Mouse (Mus musculus) CH12.LX (cell line): ENCODE data around the gene Cwf19l1. TPM values are rescaled to one million over a fixed set of nuclear protein-coding genes. Genes with fewer than 3 reads are reported as not detected.

Experiments used
- DNase-seq: peaks from one replicate; pipeline ENCODE4 v3.0.0-alpha.2; 2013; ENCODE audit errors: extremely low read depth
- H3K27ac ChIP-seq: 2 replicates; pipeline ENCODE4 v1.5.1; 2012; ENCODE audit warnings: low read depth, mild to moderate bottlenecking, control low read depth, moderate library complexity; ENCODE audit not compliant: insufficient read depth
- H3K27me3 ChIP-seq: replicated peaks from 2 replicates; pipeline ENCODE3; 2012; ENCODE audit warnings: inconsistent platforms
- H3K36me3 ChIP-seq, 2 experiments: replicated peaks in 1 of 2; 2 replicates each; pipeline versions ENCODE3 to v1.6.1; 2012; ENCODE audit warnings: inconsistent platforms in 1 of 2, low read length in 1 of 2, mild to moderate bottlenecking in 1 of 2, mixed read lengths in 1 of 2, moderate library complexity in 1 of 2; ENCODE audit not compliant: control insufficient read depth in 1 of 2, insufficient read depth in 1 of 2
- H3K4me1 ChIP-seq, 2 experiments: 2 replicates each; pipeline ENCODE4 v1.6.1; 2012; ENCODE audit warnings: inconsistent platforms in 1 of 2, moderate library complexity in 1 of 2; ENCODE audit not compliant: insufficient read depth in 2 of 2, control insufficient read depth in 1 of 2
- H3K4me2 ChIP-seq: 2 replicates; pipeline ENCODE4 v1.6.1; 2012; ENCODE audit warnings: low read depth, mild to moderate bottlenecking, control low read depth; ENCODE audit not compliant: poor library complexity, insufficient read depth, severe bottlenecking
- H3K4me3 ChIP-seq, 3 experiments: fragments of 150-350 bp in 1 of 3; sonication (generic) in 1 of 3; replicated peaks in 1 of 3; 2 replicates each; pipeline versions ENCODE3 to v1.5.1; 2011 to 2012; ENCODE audit warnings: low read depth in 2 of 3, low read length in 2 of 3, mild to moderate bottlenecking in 2 of 3, moderate library complexity in 2 of 3, control low read depth in 1 of 3, improper control_type of control experiment in 1 of 3, inconsistent platforms in 1 of 3, mixed read lengths in 1 of 3; ENCODE audit not compliant: poor library complexity in 1 of 3
- H3K79me2 ChIP-seq: replicated peaks from 2 replicates; pipeline ENCODE4 v1.6.1; 2012; ENCODE audit warnings: mild to moderate bottlenecking, moderate library complexity; ENCODE audit not compliant: control insufficient read depth, poor library complexity, insufficient read depth, severe bottlenecking; ENCODE audit errors: extremely low read depth
- H3K9ac ChIP-seq: 2 replicates; pipeline ENCODE4 v1.6.1; 2012; ENCODE audit warnings: low read depth, mild to moderate bottlenecking, control low read depth, moderate library complexity; ENCODE audit not compliant: insufficient read depth
- H3K9me3 ChIP-seq: replicated peaks from 2 replicates; pipeline ENCODE3; 2012; ENCODE audit warnings: low read length, inconsistent platforms, mixed read lengths
- CHD1 ChIP-seq: IDR thresholded peaks from 2 replicates; pipeline ENCODE4 v1.6.1; 2012; ENCODE audit warnings: low read depth, low read length, improper control_type of control experiment, inconsistent platforms
- E2F4 ChIP-seq: IDR thresholded peaks from 2 replicates; pipeline ENCODE4 v1.6.1; 2011; ENCODE audit warnings: low read depth, low read length, improper control_type of control experiment; ENCODE audit not compliant: insufficient replicate concordance
- ELF1 ChIP-seq: IDR thresholded peaks from 2 replicates; pipeline ENCODE4 v1.6.1; 2014; ENCODE audit warnings: low read depth, mild to moderate bottlenecking, inconsistent platforms, low read length, improper control_type of control experiment
- GABPA ChIP-seq: IDR thresholded peaks from 2 replicates; pipeline ENCODE4 v1.6.1; 2012; ENCODE audit warnings: low read depth, low read length, improper control_type of control experiment, inconsistent platforms; ENCODE audit not compliant: insufficient replicate concordance
- IRF4 ChIP-seq: IDR thresholded peaks from 2 replicates; pipeline ENCODE4 v1.6.1; 2014; ENCODE audit warnings: low read depth, mild to moderate bottlenecking, inconsistent platforms, low read length, improper control_type of control experiment
- JUN ChIP-seq: IDR thresholded peaks from 2 replicates; pipeline ENCODE4 v1.6.1; 2011; ENCODE audit warnings: low read depth, mild to moderate bottlenecking, low read length, improper control_type of control experiment, moderate library complexity; ENCODE audit not compliant: insufficient read depth
- JUND ChIP-seq: conservative IDR thresholded peaks from 2 replicates; pipeline ENCODE4 v1.6.1; 2011; ENCODE audit warnings: low read depth, low read length, improper control_type of control experiment
- KAT2A ChIP-seq: IDR thresholded peaks from 2 replicates; pipeline ENCODE4 v1.6.1; 2012; ENCODE audit warnings: low read length, improper control_type of control experiment, inconsistent platforms; ENCODE audit not compliant: insufficient replicate concordance
- MAFK ChIP-seq: IDR thresholded peaks from 2 replicates; pipeline ENCODE4 v1.6.1; 2011; ENCODE audit warnings: low read length, improper control_type of control experiment; ENCODE audit not compliant: insufficient replicate concordance
- MAX ChIP-seq: IDR thresholded peaks from 2 replicates; pipeline ENCODE4 v1.6.1; 2011; ENCODE audit warnings: low read length, improper control_type of control experiment
- MEF2A ChIP-seq: IDR thresholded peaks from 2 replicates; pipeline ENCODE4 v1.6.1; 2014; ENCODE audit warnings: low read depth, mild to moderate bottlenecking, inconsistent platforms, low read length, improper control_type of control experiment, borderline replicate concordance
- MYC ChIP-seq: IDR thresholded peaks from 2 replicates; pipeline ENCODE4 v1.6.1; 2011; ENCODE audit warnings: low read depth, mild to moderate bottlenecking, improper control_type of control experiment, low read length
- NELFE ChIP-seq: IDR thresholded peaks from 2 replicates; pipeline ENCODE4 v1.6.1; 2011; ENCODE audit warnings: low read depth, low read length, improper control_type of control experiment
- PAX5 ChIP-seq: IDR thresholded peaks from 2 replicates; pipeline ENCODE4 v1.6.1; 2012; ENCODE audit warnings: low read length, inconsistent platforms, mixed read lengths
- POLR2A ChIP-seq: IDR thresholded peaks from 2 replicates; pipeline ENCODE4 v1.6.1; 2011; ENCODE audit warnings: low read depth, mild to moderate bottlenecking, improper control_type of control experiment, low read length
- POLR2AphosphoS2 ChIP-seq: IDR thresholded peaks from 2 replicates; pipeline ENCODE4 v1.6.1; 2011; ENCODE audit warnings: low read depth, low read length, improper control_type of control experiment
- RAD21 ChIP-seq: IDR thresholded peaks from 2 replicates; pipeline ENCODE4 v1.6.1; 2011; ENCODE audit warnings: low read depth, mild to moderate bottlenecking, low read length, improper control_type of control experiment, moderate library complexity
- RCOR1 ChIP-seq: conservative IDR thresholded peaks from 2 replicates; pipeline ENCODE4 v1.6.1; 2012; ENCODE audit warnings: low read depth, mild to moderate bottlenecking, inconsistent platforms, low read length, improper control_type of control experiment
- SIN3A ChIP-seq: IDR thresholded peaks from 2 replicates; pipeline ENCODE4 v1.6.1; 2012; ENCODE audit warnings: low read length, improper control_type of control experiment, inconsistent platforms
- SMC3 ChIP-seq: IDR thresholded peaks from 2 replicates; pipeline ENCODE4 v1.6.1; 2011; ENCODE audit warnings: low read depth, low read length, improper control_type of control experiment
- TBP ChIP-seq: conservative IDR thresholded peaks from 2 replicates; pipeline ENCODE4 v1.6.1; 2011; ENCODE audit warnings: low read depth, low read length, improper control_type of control experiment
- TCF12 ChIP-seq: IDR thresholded peaks from 2 replicates; pipeline ENCODE4 v1.6.1; 2014; ENCODE audit warnings: low read depth, mild to moderate bottlenecking, inconsistent platforms, low read length, improper control_type of control experiment
- UBTF ChIP-seq: IDR thresholded peaks from 2 replicates; pipeline ENCODE4 v1.6.1; 2012; ENCODE audit warnings: low read depth, mild to moderate bottlenecking, inconsistent platforms, low read length, improper control_type of control experiment, moderate library complexity
- USF1 ChIP-seq: IDR thresholded peaks from 2 replicates; pipeline ENCODE4 v1.6.1; 2014; ENCODE audit warnings: low read depth, mild to moderate bottlenecking, inconsistent platforms, low read length, improper control_type of control experiment
- USF2 ChIP-seq: conservative IDR thresholded peaks from 2 replicates; pipeline ENCODE4 v1.6.1; 2011; ENCODE audit warnings: low read depth, low read length, improper control_type of control experiment
- ZMIZ1 ChIP-seq: IDR thresholded peaks from 2 replicates; pipeline ENCODE4 v1.6.1; 2012; ENCODE audit warnings: low read depth, mild to moderate bottlenecking, inconsistent platforms, low read length, improper control_type of control experiment
- ZNF384 ChIP-seq: IDR thresholded peaks from 2 replicates; pipeline ENCODE4 v1.6.1; 2012; ENCODE audit warnings: low read depth, low read length, improper control_type of control experiment, inconsistent platforms
- dilution Hi-C: fragments of 300-500 bp; cut with MboI; formaldehyde crosslinking; loops from 2 replicates; pipeline ENCODE4 v1.14.3; 2020; ENCODE audit warnings: low sequenced_read_pairs; ENCODE audit not compliant: extremely low pct_unique_long_range_greater_than_20kb, extremely low pct_ligation_motif_present
- in situ Hi-C: fragments of 300-500 bp; cut with MboI; formaldehyde crosslinking; loops from 3 replicates; pipeline ENCODE4 v1.14.3; 2019; ENCODE audit warnings: low sequenced_read_pairs, low pct_ligation_motif_present, low pct_unique_long_range_greater_than_20kb, mixed read lengths
- polyA plus RNA-seq: library from polyadenylated mRNA; unstranded; fragments of >175 nt; gene quantifications from 2 replicates; pipeline ENCODE4 v1.2.1, GENCODE M21; 2012; ENCODE audit warnings: low read depth; ENCODE audit not compliant: insufficient read length
- total RNA-seq, 2 experiments: library from RNA; depleted of rRNA; stranded (reverse); fragments of 300-350 nt in 1 of 2; fragments of >200 nt in 1 of 2; gene quantifications; 2 replicates each; pipeline ENCODE4 v1.2.3; 2012 to 2014

The Cwf19l1 gene
- total and polyA plus RNA-seq, 3 experiments: 11.0 to 45.9 (median 30.4) TPM

DNA sequence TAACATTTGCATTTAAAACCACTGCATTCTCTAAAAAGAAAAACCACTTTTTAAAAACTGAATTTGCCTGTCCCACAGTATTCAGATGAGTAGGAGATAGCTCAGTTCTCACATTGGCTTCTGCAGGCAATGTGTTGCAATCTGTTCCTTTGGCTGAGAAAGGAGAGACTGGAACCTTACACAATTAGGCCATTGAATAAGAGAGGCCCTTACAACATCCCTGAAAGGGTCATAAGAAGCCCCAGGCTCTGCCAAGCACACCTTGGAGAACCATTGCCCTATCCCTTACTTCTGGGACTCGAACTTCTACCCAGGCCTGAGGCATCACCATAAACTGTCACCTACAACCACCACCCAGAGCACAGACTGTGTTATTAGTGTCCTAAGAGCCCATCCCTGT lies 44.8 kb upstream of the Cwf19l1 start:
- Histone ChIP-seq H3K79me2 (no peaks in the 10 kb centered on the region), H3K4me2 (no peak overlapping the region)
- no peak for TF ChIP-seq JUND
- no peak for TF ChIP-seq UBTF
- no peak for TF ChIP-seq USF1
- TF ChIP-seq NELFE: no peak
- TF ChIP-seq KAT2A: no peak
- no peak for TF ChIP-seq TBP
- TF ChIP-seq, all 38 proteins: peak for 0
- H3K27me3 ChIP-seq: peaks cover 7% of the 10 kb centered on the region
- no peak overlapping the region for H3K27ac ChIP-seq
- H3K9me3 ChIP-seq: peaks cover 10% of the 10 kb centered on the region
- no peak for DNase-seq
- no peak overlapping the region for H3K9ac ChIP-seq
- in situ Hi-C loops (no loop called here), dilution Hi-C loops (no loop called here)
- no peak overlapping the region for H3K4me3 ChIP-seq
- no peaks in the 10 kb centered on the region for H3K4me1 ChIP-seq
- no peaks in the 10 kb centered on the region for H3K36me3 ChIP-seq

DNA sequence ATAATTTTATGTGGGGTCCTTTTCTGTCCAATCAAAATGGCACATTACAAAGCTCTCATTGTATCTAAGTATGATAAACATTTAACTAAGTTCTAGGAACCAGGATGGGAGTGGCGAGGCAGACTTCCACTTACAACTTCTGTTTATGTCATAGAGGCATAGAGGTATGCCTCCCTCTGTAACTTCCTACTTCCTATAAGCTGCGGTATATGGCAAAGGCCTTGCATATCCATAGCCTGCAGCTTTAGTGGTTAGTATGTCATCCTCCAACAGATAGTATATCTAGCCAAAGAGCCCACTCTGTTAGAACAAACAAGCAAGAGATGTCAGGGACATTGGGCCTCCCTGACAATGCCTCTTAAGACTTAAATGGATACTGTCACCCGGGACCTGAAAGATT lies 41.1 kb upstream of the Cwf19l1 start:
- H3K27me3 ChIP-seq: no peaks in the 10 kb centered on the region
- H3K4me2 ChIP-seq: no peak overlapping the region
- no peak overlapping the region for H3K4me3 ChIP-seq
- DNase-seq: no peak
- H3K27ac ChIP-seq: no peak overlapping the region
- dilution Hi-C loops (no loop called here), in situ Hi-C loops (no loop called here)
- no peaks in the 10 kb centered on the region for H3K79me2 ChIP-seq
- peaks cover 15% of the 10 kb centered on the region for H3K9me3 ChIP-seq
- H3K4me1 ChIP-seq: peaks cover 0 to 2% of the 10 kb centered on the region in 2 experiments; a peak in 1 of 4 replicates
- no peak overlapping the region for H3K9ac ChIP-seq
- no peak for TF ChIP-seq MEF2A
- TF ChIP-seq JUN: no peak
- TF ChIP-seq GABPA: no peak
- no peak for TF ChIP-seq ZNF384
- no peak for TF ChIP-seq MYC
- TF ChIP-seq ELF1: no peak
- no peak for TF ChIP-seq E2F4
- TF ChIP-seq POLR2A: no peak
- no peak for TF ChIP-seq JUND
- H3K36me3 ChIP-seq: no peaks in the 10 kb centered on the region

DNA sequence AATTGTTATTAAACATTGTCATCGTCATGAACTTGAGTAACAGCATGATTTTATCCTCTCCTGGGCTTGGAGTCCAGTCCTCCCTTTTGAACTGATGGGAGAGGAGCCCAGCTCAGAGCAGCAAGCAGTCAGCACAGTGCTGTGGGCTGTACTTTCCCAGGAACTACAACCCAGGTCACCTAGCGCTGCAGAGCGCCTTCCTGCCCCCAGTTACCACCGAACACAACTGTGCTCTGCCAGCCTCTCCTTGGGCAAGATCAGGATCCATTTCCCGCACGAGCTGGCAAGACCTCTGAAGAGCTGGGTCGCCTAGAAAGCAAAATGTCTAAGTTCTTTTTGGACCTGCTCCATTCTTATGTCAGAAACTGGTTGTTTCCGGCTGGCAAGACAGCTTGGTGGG lies 39.2 kb upstream of the Cwf19l1 start:
- no peak overlapping the region for H3K27ac ChIP-seq
- no peak for DNase-seq
- no peak overlapping the region for H3K4me2 ChIP-seq
- no peaks in the 10 kb centered on the region for H3K27me3 ChIP-seq
- H3K79me2 ChIP-seq: no peaks in the 10 kb centered on the region
- H3K36me3 ChIP-seq: no peaks in the 10 kb centered on the region
- peaks cover 15% of the 10 kb centered on the region for H3K9me3 ChIP-seq
- no peak overlapping the region for H3K9ac ChIP-seq
- dilution Hi-C loops: no loop called here
- no peak overlapping the region for H3K4me3 ChIP-seq
- in situ Hi-C loops: no loop called here
- H3K4me1 ChIP-seq: peaks cover 0 to 2% of the 10 kb centered on the region in 2 experiments; a peak in 1 of 4 replicates
- TF ChIP-seq ZMIZ1 (no peak), SIN3A (no peak), USF2 (no peak), TCF12 (no peak), CHD1 (no peak), RCOR1 (no peak), KAT2A (no peak), RAD21 (no peak), PAX5 (no peak), IRF4 (no peak), POLR2A (no peak), SMC3 (no peak), E2F4 (no peak), TBP (no peak), MAX (no peak), POLR2AphosphoS2 (no peak), MAFK (no peak), USF1 (no peak)
